Mouse (Mus musculus): Measurements from ENCODE around the gene Vwa8.
"Not testable (repeated sequence)": the region's sequence is repeated elsewhere in the genome, so short reads cannot be mapped to it uniquely, and the experiment has no call there.

Vwa8 gene

DNA sequence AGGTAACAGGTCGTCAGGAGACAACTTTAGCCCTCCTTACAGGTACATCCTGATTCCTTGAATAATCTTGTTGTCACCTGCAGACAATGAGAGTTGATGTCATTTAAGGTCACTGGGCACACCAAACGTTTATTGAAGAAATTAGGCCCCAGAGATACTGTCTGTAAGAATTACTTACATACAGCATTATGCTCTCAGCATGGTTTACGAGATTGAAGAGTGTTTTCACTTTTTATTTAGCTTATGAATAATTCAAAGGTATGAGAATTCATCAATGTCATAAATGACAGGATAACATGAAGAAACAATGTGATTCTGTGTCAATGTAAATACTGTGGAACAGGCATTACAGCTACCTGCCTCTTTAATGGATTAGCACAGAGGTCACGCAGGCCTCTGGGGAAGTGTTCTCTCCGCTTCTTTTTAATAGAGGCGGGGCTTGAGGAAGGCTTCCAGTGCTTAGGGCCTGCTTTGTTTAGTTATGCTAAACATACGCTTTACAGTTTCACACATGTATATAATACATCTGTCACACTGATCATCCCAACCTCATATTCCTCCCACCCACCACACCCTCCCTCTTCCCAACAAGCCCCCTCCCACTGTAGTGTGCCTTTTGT lies 37.2 kb downstream of the Vwa8 start:
- no peak for DNase-seq (ENCODE audit: low spot score)

DNA sequence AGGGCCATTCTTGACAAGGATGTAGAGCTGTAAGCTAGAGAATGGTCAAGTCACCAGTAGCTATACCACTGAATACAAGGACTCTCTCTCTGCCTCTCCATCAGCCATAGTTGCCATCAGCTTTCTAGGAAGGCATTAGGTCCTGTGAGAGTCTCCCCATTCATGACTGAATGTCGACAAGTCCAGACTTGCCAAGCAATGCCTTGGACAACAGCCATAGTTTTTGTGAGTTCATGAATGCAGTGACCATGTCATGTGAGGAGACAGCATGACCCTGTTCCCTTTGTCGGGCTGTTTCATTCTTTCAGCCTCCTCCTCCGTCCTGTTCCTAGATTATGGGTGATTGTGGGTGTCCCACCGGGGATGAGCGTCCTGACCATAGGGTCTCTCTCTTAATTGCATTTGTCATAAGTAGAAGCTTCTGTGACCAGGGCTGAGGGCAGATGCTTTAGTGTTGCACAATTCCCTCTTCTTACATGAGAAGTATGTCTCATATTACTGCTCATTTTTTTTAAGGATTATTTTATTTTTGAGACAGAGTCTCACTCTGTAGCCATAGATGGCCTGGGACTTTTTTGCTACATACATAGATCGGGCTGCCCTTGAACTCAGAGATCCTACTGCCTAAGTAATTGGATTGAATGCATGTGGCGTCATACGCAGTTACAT lies 37.8 kb downstream of the Vwa8 start:
- no peak for DNase-seq (ENCODE audit: low spot score)

DNA sequence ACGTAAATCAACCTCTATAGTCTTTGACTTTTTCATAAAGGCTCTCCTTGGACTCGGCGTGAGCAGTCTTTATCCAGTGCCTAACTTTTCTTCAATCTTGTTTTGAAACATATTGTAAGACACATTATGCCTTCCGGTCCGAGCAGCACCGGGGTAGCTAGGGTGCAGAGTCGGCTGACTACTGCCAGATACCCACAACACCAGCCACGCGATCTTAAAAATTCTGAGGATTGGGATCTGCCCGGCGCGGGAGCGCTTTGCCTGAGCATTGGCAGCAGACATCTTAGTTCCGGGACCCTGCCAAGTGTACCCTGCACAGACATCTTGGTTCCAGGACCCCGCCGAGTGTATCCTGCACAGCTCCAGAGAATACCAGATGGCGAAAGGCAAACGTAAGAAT lies 38.6 kb downstream of the Vwa8 start:
- not testable (repeated sequence) for DNase-seq (ENCODE audit: low spot score)

DNA sequence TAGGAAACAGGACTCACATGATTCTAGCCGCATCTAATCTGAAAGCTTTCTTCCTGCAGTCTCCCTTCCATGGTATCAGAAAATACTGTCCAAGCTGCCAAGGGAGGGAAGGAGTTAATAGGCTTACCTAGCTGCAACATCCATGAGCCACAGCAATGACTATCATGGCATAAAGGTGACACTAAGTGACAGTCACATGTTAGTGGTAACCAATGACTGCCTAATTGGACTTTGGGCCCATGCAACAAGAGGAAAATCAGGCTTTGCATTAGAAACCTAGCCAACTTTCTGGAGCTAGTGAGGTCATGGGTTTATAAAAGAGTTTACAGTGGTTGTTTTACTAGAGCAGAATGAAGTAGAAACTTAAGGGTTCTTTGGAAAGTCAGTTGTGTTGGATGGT lies 46.6 kb downstream of the Vwa8 start:
- no peak for DNase-seq (ENCODE audit: low spot score)

DNA sequence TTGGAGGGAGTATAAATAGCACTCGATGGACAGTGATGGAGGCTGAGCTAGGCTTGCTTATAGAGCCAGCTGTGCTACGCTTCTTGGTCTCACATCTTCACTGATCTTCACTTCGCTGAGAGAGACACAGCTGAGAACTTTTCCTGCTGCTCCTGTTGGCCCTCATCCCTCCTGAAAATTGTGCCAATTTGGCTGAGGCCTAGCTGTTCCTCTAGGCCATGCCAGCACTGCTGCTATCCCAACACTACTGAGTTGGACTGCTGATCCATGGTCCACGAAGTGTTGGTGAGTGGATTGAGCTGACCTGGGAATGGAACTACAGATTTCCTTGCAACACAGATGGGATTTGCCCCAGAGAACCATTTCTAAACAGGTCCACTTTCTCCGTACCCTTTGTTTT lies 47.4 kb downstream of the Vwa8 start:
- no peak for DNase-seq (ENCODE audit: low spot score)

DNA sequence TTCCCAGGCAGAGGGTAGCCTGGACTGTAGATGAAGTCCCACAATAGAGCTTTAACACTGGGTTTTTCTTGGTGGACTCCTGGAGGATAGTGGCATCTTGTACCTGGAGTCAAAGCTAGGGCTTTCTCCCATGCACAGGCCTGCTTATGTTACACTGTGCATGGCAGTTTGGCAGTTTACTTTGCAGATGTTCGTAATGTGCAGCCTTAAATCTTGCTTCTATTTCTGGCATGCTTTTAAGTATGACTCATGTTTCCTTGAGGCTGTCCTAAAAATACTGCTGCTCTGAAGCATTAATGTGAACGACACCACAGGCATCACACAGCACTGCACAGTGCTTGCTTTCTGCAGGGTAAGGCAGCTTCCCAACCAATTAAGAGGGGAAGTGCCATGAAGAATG lies 51.9 kb downstream of the Vwa8 start:
- DNase-seq (ENCODE audit: low spot score): peak; percentile 11

DNA sequence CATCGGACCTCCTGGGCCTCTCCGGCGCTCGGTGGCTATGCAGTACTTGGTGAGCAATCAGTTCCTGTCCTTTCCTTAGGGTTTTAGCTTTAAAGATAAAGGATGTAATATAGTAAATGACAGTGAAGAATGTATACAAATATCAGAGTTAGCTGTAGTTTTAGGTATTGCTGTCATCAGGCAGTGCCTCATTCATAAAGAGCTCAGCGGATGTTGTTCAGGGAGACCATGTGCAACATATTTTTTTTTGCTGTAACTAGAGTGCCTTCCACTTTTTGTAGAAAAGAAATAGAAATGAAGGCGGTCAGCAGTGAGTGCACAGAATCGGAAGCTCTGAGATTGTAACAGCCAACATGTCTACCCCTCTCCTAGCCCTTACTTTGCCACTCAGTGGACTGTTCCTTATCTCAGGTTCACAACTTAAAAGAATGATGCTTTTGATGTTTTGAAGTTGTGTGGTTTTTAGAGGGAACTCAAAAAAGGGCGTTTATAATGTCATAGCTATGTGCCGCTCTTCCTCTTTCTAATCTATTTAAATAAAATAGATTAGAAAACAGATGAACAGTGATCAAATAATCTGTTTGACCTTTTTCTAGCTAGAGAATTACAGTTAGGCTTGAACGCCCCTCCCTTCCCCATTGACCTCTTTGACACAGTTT lies 59.5 kb downstream of the Vwa8 start:
- no peak for DNase-seq (ENCODE audit: low spot score)

DNA sequence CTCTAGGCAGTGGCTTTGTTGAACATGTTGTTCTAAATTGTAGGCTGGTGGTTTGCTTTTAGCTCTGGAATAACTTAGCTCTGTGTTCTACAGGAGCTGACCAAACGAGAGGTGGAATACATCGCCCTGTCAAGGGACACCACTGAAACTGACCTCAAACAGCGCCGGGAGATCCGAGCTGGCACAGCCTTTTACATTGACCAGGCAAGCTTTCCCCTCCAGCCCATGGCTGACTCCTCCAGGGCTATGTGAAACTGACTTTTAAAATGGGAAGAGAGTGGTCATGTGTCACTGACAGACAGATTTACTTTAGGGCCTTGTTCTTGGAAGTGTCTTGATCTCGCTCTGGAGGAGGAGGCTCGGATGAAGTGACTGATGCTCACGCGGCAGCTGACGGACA lies 63.2 kb downstream of the Vwa8 start:
- no peak for DNase-seq (ENCODE audit: low spot score)

DNA sequence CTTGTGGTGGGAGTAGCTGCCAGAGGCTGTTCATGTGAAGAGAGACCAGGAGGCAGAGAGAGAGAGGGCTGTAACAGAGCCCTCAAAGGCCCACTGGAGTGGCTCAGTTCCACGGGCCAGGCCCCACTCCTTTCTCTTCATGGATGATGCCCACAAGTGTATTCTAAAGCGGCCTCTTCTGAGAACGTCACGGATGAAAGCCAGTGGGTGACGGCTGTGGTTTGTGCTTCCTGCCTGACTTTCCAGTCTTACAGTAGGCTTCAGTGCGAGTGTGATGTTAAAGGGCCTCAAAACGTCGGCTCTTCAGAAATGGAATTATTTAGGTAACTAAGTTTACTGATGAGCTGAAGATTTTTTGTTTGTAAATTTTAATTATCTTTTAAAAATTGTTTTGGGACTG lies 65.3 kb downstream of the Vwa8 start:
- no peak for DNase-seq (ENCODE audit: low spot score)

DNA sequence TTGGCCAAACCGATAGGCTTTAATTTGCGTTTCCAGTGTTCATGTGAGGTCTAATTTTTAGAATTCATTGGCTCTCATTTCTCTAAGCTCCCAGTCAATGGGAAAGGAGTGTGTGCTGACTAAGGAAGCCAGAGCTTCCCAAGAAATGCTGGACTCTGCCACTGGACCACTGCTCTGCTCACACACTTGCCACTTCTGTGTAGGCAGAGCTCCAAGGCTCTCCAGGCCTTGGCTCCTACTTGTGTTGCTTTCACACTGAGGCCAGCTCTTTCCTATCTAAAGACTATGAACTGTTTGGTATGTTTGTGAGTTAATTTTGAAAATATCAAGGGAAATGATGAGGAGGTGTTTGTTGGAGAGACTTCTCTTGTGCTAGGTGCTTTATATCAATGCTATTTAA lies 67.8 kb downstream of the Vwa8 start:
- DNase-seq (ENCODE audit: low spot score): no peak

DNA sequence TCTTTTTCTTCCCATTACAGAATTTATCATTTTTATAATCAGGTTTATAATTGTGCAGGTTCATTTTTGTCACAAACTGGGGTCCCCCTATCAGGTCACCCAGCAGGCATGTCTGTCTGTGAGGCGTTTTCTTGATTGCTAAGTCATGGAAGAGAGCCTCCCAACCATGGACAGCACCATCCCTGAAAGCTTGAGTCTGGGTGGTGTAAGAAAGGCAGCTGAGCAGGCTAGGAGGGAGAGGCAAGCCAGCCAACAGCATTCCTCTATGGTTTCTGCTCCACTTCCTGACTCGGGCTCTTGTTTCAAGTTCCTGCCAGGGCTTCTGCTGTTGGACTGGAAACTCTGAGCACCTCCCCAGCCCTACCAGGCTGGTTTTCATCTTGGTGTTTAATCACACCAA lies 72.4 kb downstream of the Vwa8 start:
- no peak for DNase-seq (ENCODE audit: low spot score)

DNA sequence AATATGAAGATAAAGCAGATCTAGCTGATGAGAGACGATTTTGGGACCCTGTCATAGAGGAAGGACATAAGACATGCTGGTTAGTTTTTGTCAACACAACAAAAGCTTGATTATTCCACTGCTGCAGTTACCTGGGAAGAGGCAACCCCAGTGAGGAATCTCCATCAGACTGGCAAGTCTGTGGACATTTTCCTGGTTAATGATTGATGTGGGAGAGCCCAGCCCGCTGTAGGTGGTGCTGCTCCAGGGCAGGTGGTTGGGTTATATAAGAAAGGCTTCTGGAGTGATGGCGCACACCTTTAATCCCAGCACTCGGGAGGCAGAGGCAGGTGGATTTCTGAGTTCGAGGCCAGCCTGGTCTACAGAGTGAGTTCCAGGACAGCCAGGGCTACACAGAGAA lies 74.8 kb downstream of the Vwa8 start:
- DNase-seq (ENCODE audit: low spot score): no peak

DNA sequence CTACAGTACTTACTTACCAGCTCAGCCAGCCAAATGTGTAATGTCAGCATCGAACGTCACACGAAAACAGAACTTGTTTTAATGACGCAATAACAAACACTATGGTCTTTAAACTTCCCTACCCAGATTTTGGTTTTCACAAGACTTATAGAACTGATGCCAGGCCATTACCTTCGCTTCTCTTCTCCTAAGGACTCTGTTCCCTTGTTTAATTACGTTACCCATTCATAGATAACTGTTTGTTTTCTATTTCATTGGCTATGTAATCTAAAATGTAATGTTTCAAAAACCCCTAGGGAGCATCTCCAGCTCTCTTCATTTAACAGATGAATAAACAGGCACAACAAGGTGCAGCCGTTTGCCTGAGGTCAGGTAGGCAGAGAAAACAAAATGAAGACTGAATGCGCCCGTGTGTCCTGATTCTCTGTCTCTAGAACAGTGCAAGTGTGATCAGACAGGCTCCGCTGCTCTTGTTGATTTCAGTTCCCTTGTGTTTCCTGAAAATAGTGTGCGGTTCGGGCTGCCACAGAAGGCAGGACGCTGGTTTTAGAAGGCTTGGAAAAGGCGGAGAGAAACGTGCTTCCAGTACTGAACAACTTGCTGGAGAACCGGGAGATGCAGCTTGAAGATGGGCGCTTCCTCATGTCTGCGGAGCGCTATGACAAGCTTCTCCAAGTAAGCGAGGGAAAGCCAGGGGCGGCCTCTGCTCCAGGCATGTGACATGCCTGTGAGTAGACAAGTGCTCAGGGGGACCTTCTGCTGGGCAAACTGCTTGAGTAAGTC lies 76.1 kb downstream of the Vwa8 start:
- DNase-seq (ENCODE audit: low spot score): no peak

DNA sequence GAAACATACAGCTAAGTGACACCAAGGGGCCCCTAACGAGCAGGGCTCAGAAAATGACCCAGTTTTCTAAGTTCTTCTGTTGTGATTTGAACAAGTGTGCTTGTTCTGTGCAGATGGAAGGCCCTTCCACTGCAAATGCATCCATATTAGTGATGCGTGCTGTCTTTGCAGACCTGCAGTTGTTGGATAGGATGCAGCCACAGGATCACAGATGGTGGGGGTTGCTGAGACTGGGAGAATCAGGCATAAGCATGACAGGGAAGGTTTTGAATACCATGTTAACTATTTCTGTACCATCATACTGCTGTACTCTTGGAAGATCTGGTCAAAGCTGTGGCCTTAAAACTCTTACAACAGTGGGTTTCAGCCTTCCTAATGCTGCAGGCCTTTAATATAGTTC lies 83.2 kb downstream of the Vwa8 start:
- no peak for DNase-seq (ENCODE audit: low spot score)

DNA sequence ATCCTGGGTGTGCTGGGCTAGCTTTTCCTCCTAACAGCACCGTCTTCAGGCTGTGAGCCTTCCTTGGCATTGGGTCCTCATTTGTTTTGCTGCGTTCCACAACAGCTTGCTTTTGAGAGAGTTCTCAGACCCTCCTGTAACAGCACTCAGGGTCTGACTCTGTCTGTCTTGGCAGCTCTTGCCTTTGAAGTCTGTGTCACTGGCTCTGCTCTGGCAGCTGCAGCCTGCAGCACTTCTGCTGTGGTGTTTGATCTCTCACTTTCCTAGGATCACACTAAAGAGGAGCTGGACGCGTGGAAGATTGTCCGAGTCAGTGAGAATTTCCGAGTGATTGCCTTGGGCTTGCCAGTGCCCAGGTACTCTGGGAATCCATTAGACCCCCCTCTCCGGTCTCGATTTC lies 84.5 kb downstream of the Vwa8 start:
- DNase-seq (ENCODE audit: low spot score): no peak

DNA sequence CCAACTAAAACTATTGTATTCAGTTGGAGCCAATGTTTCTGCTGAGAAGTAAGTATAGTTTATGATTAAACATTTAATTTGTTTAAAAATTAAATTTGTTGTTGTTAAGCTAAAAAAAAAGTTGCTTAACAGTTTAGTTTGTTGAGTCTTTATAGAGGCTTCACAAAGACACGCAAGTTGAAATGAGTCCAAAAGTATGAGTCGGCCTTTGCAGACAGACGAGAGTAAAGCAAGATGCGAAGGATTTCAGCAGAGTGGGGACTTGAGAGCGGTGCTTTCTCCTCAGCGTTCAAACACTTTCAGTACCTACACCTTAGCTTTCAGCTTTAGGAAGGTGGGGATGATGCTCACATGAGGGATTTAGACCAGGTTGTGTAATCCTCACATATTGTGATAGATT lies 85.7 kb downstream of the Vwa8 start:
- DNase-seq (ENCODE audit: low spot score): no peak

DNA sequence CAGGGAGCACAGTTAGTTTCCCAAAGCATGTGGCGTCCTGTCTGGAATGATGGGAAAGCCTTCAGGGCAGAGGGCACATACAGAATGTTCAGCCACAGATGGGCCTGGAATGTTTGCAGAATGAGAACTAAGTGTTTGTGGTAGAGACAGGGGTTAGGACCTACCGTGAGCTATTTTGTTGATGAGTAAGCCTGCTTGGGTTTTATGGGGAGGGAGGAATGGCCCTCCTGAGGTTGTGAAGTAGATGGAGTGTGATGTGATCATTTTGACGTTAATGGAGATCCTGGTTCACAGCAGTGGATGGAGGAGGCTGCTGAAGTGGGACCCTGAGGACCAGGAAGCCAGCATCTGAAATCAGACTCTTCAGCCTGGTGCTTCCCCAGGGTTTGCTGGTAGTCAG lies 86.9 kb downstream of the Vwa8 start:
- no peak for DNase-seq (ENCODE audit: low spot score)

DNA sequence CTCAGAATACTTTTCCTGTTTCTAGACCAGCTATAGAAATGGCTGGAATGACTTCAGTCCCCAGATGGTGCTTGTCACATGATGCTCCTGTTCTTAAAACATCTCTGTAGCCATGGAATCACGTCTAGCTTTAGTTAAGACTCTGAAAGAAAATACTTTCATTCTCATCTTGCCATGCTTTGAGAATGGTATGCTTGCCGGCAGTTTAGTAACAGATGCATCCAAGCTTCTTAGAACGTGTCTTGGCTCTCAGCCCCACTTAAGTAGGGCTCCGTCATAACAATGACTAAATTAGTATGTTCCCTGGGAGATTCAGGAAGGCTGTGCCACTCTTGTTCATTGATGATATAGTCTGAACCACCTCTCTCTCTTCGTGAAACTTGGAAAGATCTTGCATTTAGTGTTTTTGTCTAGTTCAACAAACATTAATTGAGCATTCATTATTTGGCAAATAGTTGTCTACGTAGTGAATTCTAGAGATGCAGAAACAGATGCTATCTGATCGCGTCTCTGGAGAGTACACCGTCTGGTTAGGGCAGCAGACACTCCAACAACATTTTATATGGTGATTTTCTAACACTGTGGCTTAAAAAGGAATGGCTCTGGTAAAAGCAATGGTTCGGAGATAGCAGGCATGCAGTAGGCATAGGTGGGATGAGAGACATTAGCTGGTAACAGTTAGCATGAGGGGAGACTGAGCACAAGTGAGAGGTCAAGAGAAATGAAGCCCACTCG lies 93.1 kb downstream of the Vwa8 start:
- DNase-seq (ENCODE audit: low spot score): no peak

DNA sequence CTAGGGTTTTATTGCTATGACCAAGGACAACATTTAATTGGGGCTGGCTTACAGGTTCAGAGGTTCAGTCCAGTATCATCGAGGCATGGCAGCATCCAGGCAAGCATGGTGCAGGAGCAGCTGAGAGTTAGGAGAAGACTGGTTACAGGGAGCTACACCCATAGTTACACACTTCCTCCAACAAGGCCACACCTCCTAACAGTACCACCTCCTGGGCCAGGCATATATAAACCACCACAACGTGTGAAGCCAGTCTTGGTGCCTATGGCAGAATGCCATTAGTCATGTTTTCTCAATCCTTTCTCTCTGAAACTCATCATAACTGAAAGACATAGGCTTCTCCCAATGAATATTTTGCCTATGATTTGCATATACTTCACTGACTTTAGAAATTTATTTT lies 106.9 kb downstream of the Vwa8 start:
- DNase-seq (ENCODE audit: low spot score): no peak

DNA sequence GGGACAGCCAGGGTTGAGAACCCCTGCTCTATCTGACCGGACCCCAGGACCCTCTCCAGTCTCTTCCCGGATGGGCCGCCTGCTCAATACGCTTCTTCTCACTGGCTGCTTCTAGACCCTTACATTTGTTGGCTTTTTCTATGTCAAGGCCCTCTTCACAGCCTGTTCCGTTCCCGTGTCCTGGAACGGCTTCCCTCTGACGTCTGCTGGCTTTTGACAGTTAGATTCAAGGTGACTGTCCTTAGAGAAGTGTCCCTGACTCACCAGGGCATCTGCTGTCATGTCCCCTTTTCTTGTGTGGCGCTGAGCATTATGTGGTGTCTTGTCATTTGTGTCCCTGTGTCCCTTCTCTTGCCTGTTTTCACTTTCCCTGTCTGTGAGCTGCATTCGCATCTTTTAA lies 121.8 kb downstream of the Vwa8 start:
- no peak for DNase-seq (ENCODE audit: low spot score)

DNA sequence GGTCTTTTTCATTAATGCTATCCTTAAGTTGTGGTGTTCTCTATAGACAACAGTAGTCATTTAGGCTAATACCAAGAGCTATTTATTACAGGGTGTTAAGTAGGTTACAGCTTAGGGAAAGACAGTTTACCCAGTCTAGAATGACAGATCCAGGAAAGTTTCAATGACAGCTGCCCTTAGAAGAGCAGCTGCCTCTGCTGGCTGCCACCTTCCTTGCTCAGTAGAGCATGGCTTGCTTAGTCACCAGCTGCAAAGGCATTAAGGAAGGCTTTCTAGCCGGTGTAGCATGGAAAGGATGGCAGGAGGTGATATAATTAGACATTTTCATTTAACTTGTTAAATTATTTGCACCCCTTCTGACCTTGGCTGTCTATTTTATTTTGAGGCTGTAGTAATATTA lies 123.6 kb downstream of the Vwa8 start:
- no peak for DNase-seq (ENCODE audit: low spot score)

DNA sequence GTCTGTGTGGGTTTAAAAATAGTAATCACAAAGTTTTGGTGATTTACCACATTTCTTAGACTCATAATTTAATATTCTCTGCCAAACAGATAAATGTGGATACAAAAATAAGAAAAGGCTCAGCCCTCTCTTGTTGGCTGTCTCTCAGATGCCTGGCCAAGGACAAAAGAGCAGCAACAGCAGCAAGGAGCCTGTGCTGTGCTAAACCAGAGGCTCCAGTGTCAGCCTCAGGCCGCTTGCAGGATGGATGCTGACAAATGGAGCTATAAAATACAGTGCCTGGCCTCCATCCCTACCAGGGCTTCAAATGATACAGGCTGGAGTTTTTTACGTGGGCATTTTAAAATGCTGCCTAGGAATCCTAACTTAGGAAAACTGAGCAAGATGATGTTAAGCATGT lies 134.3 kb downstream of the Vwa8 start:
- DNase-seq (ENCODE audit: low spot score): peak; percentile 11

Measured in ovary, postnatal 14 days (tissue).